Mouse (Mus musculus): ENCODE measurements around the gene Erc2. TPM values are rescaled to one million over a fixed set of nuclear protein-coding genes. Genes with fewer than 3 reads are reported as not detected.

Erc2 gene
- polyA plus RNA-seq, 2 experiments, result 0.52 to 0.99 TPM

GRCm38 (mm10) chr14:28508288-28509258, 886.3 kb downstream of the Erc2 start:
- Histone ChIP-seq H3K27ac (no peak overlapping the region), H3K27me3 (ENCODE audit: control insufficient read depth, insufficient read depth, low read length) (peaks cover 85% of the 10 kb centered on the region), H3K9ac (replicated peaks) (no peak overlapping the region), H3K4me1 (replicated peaks; ENCODE audit: control insufficient read depth in 2 of 2, insufficient read depth in 2 of 2, low read length in 1 of 2) (no peaks in the 10 kb centered on the region), H3K36me3 (replicated peaks; ENCODE audit: control insufficient read depth, insufficient read depth, low read depth) (no peaks in the 10 kb centered on the region), H3K9me3 (ENCODE audit: control insufficient read depth, low read length) (no peaks in the 10 kb centered on the region), H3K4me2 (ENCODE audit: low read depth) (no peak overlapping the region), H3K4me3 (ENCODE audit: insufficient read depth in 1 of 2, low read depth in 2 of 2, low read length in 2 of 2) (no peak overlapping the region)
- no peak for ATAC-seq (ENCODE audit: insufficient read depth)
- TF ChIP-seq EP300 (IDR thresholded peaks at IDR 0.05; ENCODE audit: low read depth) (no peak), CTCF (IDR thresholded peaks at IDR 0.05; ENCODE audit: low read depth) (no peak)
- DNase-seq (ENCODE audit: low read depth in 3 of 3, low spot score in 3 of 3), result no peak
- 12% methylated on average over 27 of the region's 27 CpGs for WGBS (ENCODE audit: insufficient replicate concordance)

DNA sequence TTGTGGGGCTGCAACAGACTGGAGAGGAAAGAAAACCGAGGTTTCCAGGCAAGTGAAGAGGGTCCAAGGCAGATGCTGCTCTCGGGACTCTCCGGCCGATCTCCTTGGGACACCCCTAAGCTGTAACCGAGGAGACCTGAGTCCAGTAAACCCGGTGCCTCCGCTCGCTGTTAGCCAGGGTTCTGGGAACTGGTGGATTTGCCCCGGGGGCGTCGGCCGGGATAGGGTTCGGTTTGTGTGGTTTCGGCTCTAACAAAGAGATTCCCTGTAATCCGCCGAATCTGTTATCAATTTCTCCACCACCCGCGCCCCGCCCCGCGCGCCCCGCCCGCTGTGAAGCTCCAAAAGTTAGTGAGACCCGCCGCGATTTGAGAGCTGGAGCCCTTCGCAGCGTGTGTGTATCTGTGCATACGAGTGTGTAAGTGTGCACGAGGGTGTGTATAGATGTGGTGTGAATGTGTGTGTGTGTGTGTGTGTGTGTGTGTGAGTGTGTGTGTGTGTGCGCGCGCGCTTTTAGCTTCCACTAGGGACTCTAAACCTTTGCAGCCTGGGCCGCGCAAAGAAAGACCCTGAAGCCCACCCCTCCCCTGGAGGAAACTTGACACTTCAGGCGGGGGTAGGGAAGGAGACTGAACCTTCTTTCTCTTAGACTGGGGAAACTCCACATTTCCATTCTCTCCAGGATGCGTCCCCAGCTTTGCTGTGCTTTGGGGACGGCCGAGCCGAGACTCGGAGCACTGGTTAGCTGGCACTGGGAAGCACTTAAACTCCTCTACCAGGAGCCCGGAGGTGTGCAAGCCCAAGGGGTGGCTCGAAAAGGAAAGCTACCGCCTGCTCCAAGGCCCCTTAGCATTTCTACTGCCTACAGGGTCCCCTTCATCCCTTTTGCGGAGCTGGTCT, 887.5 kb downstream of the Erc2 start:
- under 1% methylated on average over 47 of the region's 47 CpGs for WGBS (ENCODE audit: insufficient replicate concordance)
- no peak overlapping the region for H3K4me2 ChIP-seq (ENCODE audit: low read depth)
- H3K4me3 ChIP-seq (ENCODE audit: insufficient read depth in 1 of 2, low read depth in 2 of 2, low read length in 2 of 2), result no peak overlapping the region

DNA sequence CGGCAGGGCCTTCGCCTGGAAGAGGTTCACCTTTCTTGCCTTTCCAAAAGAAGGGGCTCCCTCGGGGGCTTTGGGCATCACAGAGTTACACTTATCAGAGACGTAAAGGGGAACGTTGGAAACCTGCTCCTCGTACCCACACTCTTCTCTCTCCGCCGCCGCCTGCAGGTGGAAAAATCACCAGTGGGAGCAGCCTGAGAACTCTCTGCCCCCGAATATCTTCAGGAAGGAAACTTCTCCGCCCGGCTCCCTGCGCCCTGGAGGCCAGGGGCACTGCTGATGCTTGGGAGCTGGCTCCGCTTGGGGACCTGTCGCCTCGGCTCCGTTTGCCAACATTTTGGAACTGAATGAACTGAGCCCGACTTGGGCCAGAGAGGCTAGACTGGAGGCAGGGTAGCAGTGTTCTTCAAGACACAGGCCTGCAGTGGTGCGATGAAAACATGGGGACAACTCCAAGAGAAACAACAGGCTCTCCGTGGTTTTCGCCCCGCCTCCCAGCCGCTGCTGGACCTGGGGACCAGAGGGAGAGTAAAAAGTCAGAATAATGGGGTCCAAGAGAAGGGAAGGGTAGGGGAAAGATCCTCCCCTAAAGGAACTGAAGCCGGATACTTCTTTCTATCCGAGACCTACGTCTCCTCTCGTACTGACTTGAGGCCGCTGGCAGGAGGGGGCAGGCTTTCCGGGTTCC, 888.3 kb downstream of the Erc2 start:
- DNase-seq (ENCODE audit: low read depth in 3 of 3, low spot score in 3 of 3) (no peak), ATAC-seq (ENCODE audit: insufficient read depth) (no peak)
- Histone ChIP-seq H3K9ac (replicated peaks) (no peak overlapping the region), H3K9me3 (ENCODE audit: control insufficient read depth, low read length) (no peaks in the 10 kb centered on the region), H3K4me2 (ENCODE audit: low read depth) (0 out of 2 replicates have a peak overlapping the region, but pooled peaks have one; percentile 11), H3K27me3 (ENCODE audit: control insufficient read depth, insufficient read depth, low read length) (peaks cover 67% of the 10 kb centered on the region), H3K36me3 (replicated peaks; ENCODE audit: control insufficient read depth, insufficient read depth, low read depth) (no peaks in the 10 kb centered on the region), H3K4me1 (replicated peaks; ENCODE audit: control insufficient read depth in 2 of 2, insufficient read depth in 2 of 2, low read length in 1 of 2) (no peaks in the 10 kb centered on the region), H3K4me3 (ENCODE audit: insufficient read depth in 1 of 2, low read depth in 2 of 2, low read length in 2 of 2) (no peak overlapping the region), H3K27ac (no peak overlapping the region)
- WGBS (ENCODE audit: insufficient replicate concordance), result 3% methylated on average over 29 of the region's 29 CpGs
- no peak for TF ChIP-seq EP300 (IDR thresholded peaks at IDR 0.05; ENCODE audit: low read depth)
- no peak for TF ChIP-seq CTCF (IDR thresholded peaks at IDR 0.05; ENCODE audit: low read depth)

More for the DNA sequence above, 887.5 kb downstream of the Erc2 start:
- no peak for TF ChIP-seq CTCF (IDR thresholded peaks at IDR 0.05; ENCODE audit: low read depth)
- no peak for TF ChIP-seq EP300 (IDR thresholded peaks at IDR 0.05; ENCODE audit: low read depth)
- no peaks in the 10 kb centered on the region for H3K9me3 ChIP-seq (ENCODE audit: control insufficient read depth, low read length)
- H3K36me3 ChIP-seq (replicated peaks; ENCODE audit: control insufficient read depth, insufficient read depth, low read depth), result no peaks in the 10 kb centered on the region
- peaks cover 75% of the 10 kb centered on the region for H3K27me3 ChIP-seq (ENCODE audit: control insufficient read depth, insufficient read depth, low read length)
- no peak for ATAC-seq (ENCODE audit: insufficient read depth)
- no peak overlapping the region for H3K27ac ChIP-seq
- no peak for DNase-seq (ENCODE audit: low read depth in 3 of 3, low spot score in 3 of 3)
- H3K9ac ChIP-seq (replicated peaks), result no peak overlapping the region
- H3K4me1 ChIP-seq (replicated peaks; ENCODE audit: control insufficient read depth in 2 of 2, insufficient read depth in 2 of 2, low read length in 1 of 2), result no peaks in the 10 kb centered on the region

GRCm38 (mm10) chr14:28511029-28511651, 888.9 kb downstream of the Erc2 start:
- Histone ChIP-seq H3K4me2 (ENCODE audit: low read depth) (0 out of 2 replicates have a peak overlapping the region, but pooled peaks have one; percentile 11), H3K36me3 (replicated peaks; ENCODE audit: control insufficient read depth, insufficient read depth, low read depth) (no peaks in the 10 kb centered on the region), H3K4me1 (replicated peaks; ENCODE audit: control insufficient read depth in 2 of 2, insufficient read depth in 2 of 2, low read length in 1 of 2) (no peaks in the 10 kb centered on the region), H3K9ac (replicated peaks) (no peak overlapping the region), H3K4me3 (ENCODE audit: insufficient read depth in 1 of 2, low read depth in 2 of 2, low read length in 2 of 2) (no peak overlapping the region), H3K27me3 (ENCODE audit: control insufficient read depth, insufficient read depth, low read length) (peaks cover 60% of the 10 kb centered on the region), H3K27ac (no peak overlapping the region), H3K9me3 (ENCODE audit: control insufficient read depth, low read length) (no peaks in the 10 kb centered on the region)
- ATAC-seq (ENCODE audit: insufficient read depth) (no peak), DNase-seq (ENCODE audit: low read depth in 3 of 3, low spot score in 3 of 3) (no peak)
- no peak for TF ChIP-seq CTCF (IDR thresholded peaks at IDR 0.05; ENCODE audit: low read depth)
- TF ChIP-seq EP300 (IDR thresholded peaks at IDR 0.05; ENCODE audit: low read depth), result no peak
- WGBS (ENCODE audit: insufficient replicate concordance), result under 1% methylated on average over 41 of the region's 41 CpGs

Measured in liver, embryonic 14.5 days (tissue).